Mouse (Mus musculus) hindbrain, embryonic 11.5 days (tissue): Measurements from ENCODE around the gene Vopp1. TPM values are rescaled to one million over a fixed set of nuclear protein-coding genes. Genes with fewer than 3 reads are reported as not detected.
A peak's percentile ranks its signal among the peaks of the same experiment; 100 is the strongest.

Experiments
- ATAC-seq: fragments of 200-750 bp; cut with Nextera tagmentation; 2 replicates; pipeline ENCODE4 v1.8.0; 2017; ENCODE audit warnings: mild to moderate bottlenecking, moderate TSS enrichment, moderate library complexity; ENCODE audit not compliant: low FRiP score
- DNase-seq: peaks from one replicate; pipeline ENCODE4 v3.0.0-alpha.2; 2015; ENCODE audit warnings: low spot score
- H3K27ac ChIP-seq: fragments of 300-500 bp; sonication (generic); 2 replicates; pipeline ENCODE4 v1.5.1; 2014; ENCODE audit warnings: mild to moderate bottlenecking, low read depth, low read length
- H3K27me3 ChIP-seq: fragments of 300-500 bp; sonication (generic); 2 replicates; pipeline ENCODE4 v1.6.1; 2014; ENCODE audit warnings: mild to moderate bottlenecking, low read length, moderate library complexity, mixed read lengths; ENCODE audit not compliant: control insufficient read depth, insufficient read depth
- H3K36me3 ChIP-seq: fragments of 300-500 bp; sonication (generic); 2 replicates; pipeline ENCODE4 v1.6.1; 2014; ENCODE audit warnings: mild to moderate bottlenecking, low read length, moderate library complexity, mixed read lengths; ENCODE audit not compliant: control insufficient read depth, insufficient read depth
- H3K4me1 ChIP-seq: fragments of 300-500 bp; sonication (generic); replicated peaks from 2 replicates; pipeline ENCODE4 v1.6.1; 2014; ENCODE audit warnings: low read length, mixed read lengths; ENCODE audit not compliant: control insufficient read depth, insufficient read depth
- H3K4me2 ChIP-seq: fragments of 300-500 bp; sonication (generic); replicated peaks from 2 replicates; pipeline ENCODE4 v1.6.1; 2014; ENCODE audit warnings: mild to moderate bottlenecking, low read depth, low read length
- H3K4me3 ChIP-seq: fragments of 300-500 bp; sonication (generic); 2 replicates; pipeline ENCODE4 v1.5.1; 2014; ENCODE audit warnings: low read depth, low read length
- H3K9ac ChIP-seq: fragments of 300-500 bp; sonication (generic); 2 replicates; pipeline ENCODE4 v1.6.1; 2014; ENCODE audit warnings: low read depth, low read length
- H3K9me3 ChIP-seq: fragments of 300-500 bp; sonication (generic); 2 replicates; pipeline ENCODE4 v1.6.1; 2016; ENCODE audit warnings: low read length; ENCODE audit not compliant: control insufficient read depth
- WGBS: fragments of 180-500 bp; shearing (Covaris S2); extraction: QIAGEN DNeasy Blood & Tissue Kit; methylation state at CpG from one replicate; pipeline ENCODE4 v1.1.7; 2014; 5-methylcytosine and 5-hydroxymethylcytosine counted together
- polyA plus RNA-seq: library from polyadenylated mRNA; unstranded; fragments of >200 nt; fragmentation: Nextera tagmentation; extraction: Ambion mirVana; gene quantifications from 2 replicates; pipeline ENCODE4 v1.2.1, GENCODE M21; 2014

Gene Vopp1
- polyA plus RNA-seq, 1 experiment from 2014 or later: 44.3 TPM

- no peak overlapping the region for H3K27ac ChIP-seq
- H3K4me1 ChIP-seq: no peaks in the 10 kb centered on the region
- no peak overlapping the region for H3K9ac ChIP-seq
- no peak overlapping the region for H3K4me3 ChIP-seq
- ATAC-seq: no peak
- H3K27me3 ChIP-seq: no peaks in the 10 kb centered on the region
- H3K9me3 ChIP-seq: no peaks in the 10 kb centered on the region
- no peaks in the 10 kb centered on the region for H3K36me3 ChIP-seq
- no peak overlapping the region for H3K4me2 ChIP-seq
- DNase-seq: no peak
- WGBS: 92% methylated on average over 3 of the region's 3 CpGs
Measured at GRCm38 (mm10) chr6:57693116-57693515, 131.8 kb downstream of the Vopp1 start.

- no peaks in the 10 kb centered on the region for H3K27me3 ChIP-seq
- peak within 1 kb of the TSS; percentile 66 for H3K4me2 ChIP-seq
- peak; percentile 87 for DNase-seq
- peak within 1 kb of the TSS; percentile 79 for H3K9ac ChIP-seq
- under 1% methylated on average over 46 of the region's 52 CpGs for WGBS
- H3K4me1 ChIP-seq: no peaks in the 10 kb centered on the region
- peak within 1 kb of the TSS; percentile 89 for H3K27ac ChIP-seq
- peak; percentile 99 for ATAC-seq
- peak within 1 kb of the TSS; percentile 68 for H3K4me3 ChIP-seq
- H3K9me3 ChIP-seq: no peaks in the 10 kb centered on the region
- H3K36me3 ChIP-seq: no peaks in the 10 kb centered on the region
Measured at GRCm38 (mm10) chr6:57691467-57692261, 133.3 kb downstream of the Vopp1 start, which contains the start of gene Pyurf. Gene Pyurf (minus strand): TSS chr6:57692078.

- DNase-seq (no peak), ATAC-seq (no peak)
- no peak overlapping the region for H3K4me2 ChIP-seq
- no peaks in the 10 kb centered on the region for H3K9me3 ChIP-seq
- no peak overlapping the region for H3K27ac ChIP-seq
- 90% methylated on average over 1 of the region's 1 CpGs for WGBS
- H3K4me3 ChIP-seq: no peak overlapping the region
- H3K36me3 ChIP-seq: no peaks in the 10 kb centered on the region
- no peak overlapping the region for H3K9ac ChIP-seq
- no peaks in the 10 kb centered on the region for H3K27me3 ChIP-seq
- H3K4me1 ChIP-seq: no peaks in the 10 kb centered on the region
Measured at GRCm38 (mm10) chr6:57684156-57684555, 140.8 kb downstream of the Vopp1 start.

Other genes starting within 250 kb of the Vopp1 start
- gene Herc6, start 244.2 kb downstream of the Vopp1 start, polyA plus RNA-seq: 1.2 and 1.7 TPM in 2 replicates
- 15.8 and 18.2 TPM in 2 replicates for gene Pyurf, start 133.1 kb downstream of the Vopp1 start, polyA plus RNA-seq
- 51.0 and 53.7 TPM in 2 replicates for gene Lancl2, start 122.6 kb downstream of the Vopp1 start, polyA plus RNA-seq
- gene Vmn1r21, start 25.2 kb upstream of the Vopp1 start, polyA plus RNA-seq: 0.09 TPM in 1 of 2 replicates, not detected in the other
- not detected in 2 replicates for gene Vmn1r22, start 82.9 kb upstream of the Vopp1 start, polyA plus RNA-seq
- not detected in 2 replicates for gene Vmn1r23, start 101.7 kb upstream of the Vopp1 start, polyA plus RNA-seq
- not detected in 2 replicates for gene Vmn1r24, start 136.3 kb upstream of the Vopp1 start, polyA plus RNA-seq
- gene Vmn1r25, start 155.7 kb upstream of the Vopp1 start, polyA plus RNA-seq: not detected in 2 replicates
- gene Vmn1r26, start 190.0 kb upstream of the Vopp1 start, polyA plus RNA-seq: not detected in 2 replicates